Mouse (Mus musculus) myocyte (in vitro differentiated cells): ENCODE data around the gene Gm47959.

Source experiments
- CEBPB ChIP-seq: IDR thresholded peaks from 2 replicates; pipeline ENCODE4 v1.6.1; 2011; ENCODE audit warnings: mild to moderate bottlenecking, moderate library complexity; ENCODE audit not compliant: poor library complexity, insufficient read depth, severe bottlenecking
- POLR2A ChIP-seq: IDR thresholded peaks from one replicate; pipeline ENCODE4 v1.6.1; 2011; ENCODE audit warnings: low read depth, mild to moderate bottlenecking, control low read depth, moderate library complexity; ENCODE audit not compliant: insufficient read length
- TCF12 ChIP-seq: IDR thresholded peaks from one replicate; pipeline ENCODE4 v1.6.1; 2011; ENCODE audit warnings: mild to moderate bottlenecking, control low read depth; ENCODE audit not compliant: poor library complexity, insufficient read depth, severe bottlenecking

GRCm38 (mm10) chr1:83031950-83032349 is 31.6 kb downstream of the Gm47959 start:
- no peak for TF ChIP-seq POLR2A
- no peak for TF ChIP-seq TCF12
- TF ChIP-seq CEBPB, result no peak
